Mouse (Mus musculus) ES-Bruce4 (cell line): Measurements from ENCODE around the gene B3gat3.

ENCODE experiments used
- CTCF ChIP-seq: IDR thresholded peaks from one replicate; pipeline ENCODE4 v1.8.1; 2011; ENCODE audit warnings: low read depth, low read length
- POLR2A ChIP-seq: IDR thresholded peaks from one replicate; pipeline ENCODE4 v1.8.1; 2011; ENCODE audit warnings: low read length; ENCODE audit not compliant: insufficient read depth

DNA sequence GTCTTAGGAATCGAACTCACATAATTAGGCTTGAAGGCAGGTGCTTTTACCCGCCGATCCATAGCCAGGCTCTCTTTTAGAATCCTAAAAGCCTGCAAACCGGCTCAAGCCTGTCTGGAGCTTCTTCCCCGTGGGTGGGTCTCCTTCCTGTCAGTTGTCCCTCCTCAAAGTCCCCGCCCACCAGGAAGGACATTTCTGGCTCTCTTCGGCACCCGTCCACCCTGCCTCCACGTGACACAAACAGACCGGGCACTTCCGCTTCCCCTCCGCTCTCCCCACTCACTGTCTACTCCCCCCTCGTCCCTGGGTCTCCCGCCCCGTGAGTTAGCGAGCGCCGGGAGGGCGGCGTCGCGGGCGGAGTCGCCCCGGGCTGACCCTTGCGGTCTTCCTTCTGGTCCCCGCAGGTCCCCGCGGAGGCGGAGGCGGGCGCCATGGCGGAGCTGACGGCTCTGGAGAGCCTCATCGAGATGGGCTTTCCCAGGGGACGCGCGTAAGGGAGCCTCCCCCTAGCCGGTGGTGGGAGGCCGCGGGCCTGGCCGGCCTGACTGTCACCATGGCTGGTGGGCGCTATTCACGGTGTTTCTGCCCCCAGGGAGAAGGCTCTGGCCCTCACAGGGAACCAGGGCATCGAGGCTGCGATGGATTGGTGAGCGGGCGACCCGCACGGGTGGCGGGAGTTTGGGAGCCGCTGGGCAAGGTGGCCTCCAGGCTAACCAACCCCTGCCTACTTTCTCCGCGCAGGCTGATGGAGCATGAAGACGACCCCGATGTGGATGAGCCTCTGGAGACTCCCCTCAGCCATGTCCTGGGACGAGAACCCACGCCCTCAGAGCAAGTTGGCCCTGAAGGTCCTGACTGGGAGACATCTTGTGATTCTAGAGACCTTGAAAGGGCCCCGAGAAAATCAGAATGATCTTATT, 48.6 kb upstream of the B3gat3 start, which contains the start of gene Ubxn1:
- TF ChIP-seq CTCF (no peak), POLR2A (no peak)
